Mouse (Mus musculus): Measurements from ENCODE around the gene Gm15319.
"Not testable (repeated sequence)": the region's sequence is repeated elsewhere in the genome, so short reads cannot be mapped to it uniquely, and the experiment has no call there.

The Gm15319 gene

GRCm38 (mm10) chr8:20296803-20297702 lies 66.0 kb downstream of the Gm15319 start:
- DNase-seq: peak; percentile 79

- not testable (repeated sequence) for DNase-seq
Observed at GRCm38 (mm10) chr8:20295881-20296280, 67.1 kb downstream of the Gm15319 start.

- peak; percentile 13 for DNase-seq
Observed at GRCm38 (mm10) chr8:20294826-20295225, 68.2 kb downstream of the Gm15319 start.

GRCm38 (mm10) chr8:20293966-20294365 lies 69.0 kb downstream of the Gm15319 start:
- not testable (repeated sequence) for DNase-seq

- not testable (repeated sequence) for DNase-seq
Observed at GRCm38 (mm10) chr8:20290015-20290414, 73.0 kb downstream of the Gm15319 start.

- not testable (repeated sequence) for DNase-seq
Observed at GRCm38 (mm10) chr8:20288878-20289277, 74.1 kb downstream of the Gm15319 start.

- not testable (repeated sequence) for DNase-seq
Observed at GRCm38 (mm10) chr8:20287706-20288105, 75.3 kb downstream of the Gm15319 start.

All from thymus, postnatal 4 days (tissue).